ENCODE assay signal across 8 mouse cellular contexts in the genomic region with DNA sequence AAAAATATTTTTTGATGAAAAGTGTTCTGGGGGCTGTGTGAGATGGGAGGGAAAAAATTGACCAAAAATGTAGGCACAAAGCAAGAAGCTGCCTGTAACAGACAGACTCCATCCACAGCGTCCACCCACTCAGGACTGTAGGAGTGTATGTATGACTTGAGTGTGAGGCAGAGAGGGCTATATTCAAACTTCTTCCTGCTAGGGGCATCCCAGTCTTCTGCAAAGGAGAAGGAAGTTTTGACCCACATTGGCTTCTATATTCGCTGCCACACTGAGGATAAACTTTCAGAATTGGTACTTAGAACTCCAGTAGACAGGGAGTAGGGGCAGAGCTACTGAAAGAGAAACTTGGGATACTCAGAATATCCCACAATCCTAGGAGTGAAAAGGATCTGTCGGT.
DNase-seq lines count a peak whose midpoint lies in the region; ATAC-seq and TF ChIP-seq lines count a peak whose summit lies in the region.
"Had no signal": no experiment of that assay in that cellular context is flagged by ENCODE, and none has a peak within 500 bp of the region (broad histone marks: within the 10 kb centered on the region; RNA-seq: fewer than 3 reads in every experiment).

No protein-coding gene starts in this region.

- ATAC-seq in liver, embryonic 11.5 days (replicated peaks; ENCODE audit: low FRiP score) = no peak
- no peak for ATAC-seq in liver, postnatal 0 days
- no peak for ATAC-seq in hindbrain, embryonic 11.5 days (ENCODE audit: low FRiP score)
- no peak for ATAC-seq in limb, embryonic 12.5 days (ENCODE audit: insufficient number of reproducible peaks, insufficient read depth, low FRiP score, low TSS enrichment, low read depth)
- no peak for ATAC-seq in stomach, embryonic 14.5 days (ENCODE audit: insufficient number of reproducible peaks, insufficient read depth, low FRiP score, low read depth)

- no peaks in the 10 kb centered on the region for H3K9me3 ChIP-seq in liver, embryonic 11.5 days (ENCODE audit: control insufficient read depth, low read length)
- no peaks in the 10 kb centered on the region for H3K9me3 ChIP-seq in liver, postnatal 0 days (ENCODE audit: low read length)
- no peaks in the 10 kb centered on the region for H3K9me3 ChIP-seq in hindbrain, embryonic 11.5 days (ENCODE audit: control insufficient read depth, low read length)
- no peaks in the 10 kb centered on the region for H3K9me3 ChIP-seq in limb, embryonic 12.5 days
- no peaks in the 10 kb centered on the region for H3K9me3 ChIP-seq in stomach, embryonic 14.5 days (ENCODE audit: control insufficient read depth, low read depth, low read length)

- WGBS in liver, embryonic 11.5 days = 12% methylated on average over 3 of the region's 3 CpGs
- 15% methylated on average over 3 of the region's 3 CpGs for WGBS in liver, postnatal 0 days (ENCODE audit: insufficient replicate concordance)
- WGBS in hindbrain, embryonic 11.5 days = 2% methylated on average over 3 of the region's 3 CpGs
- WGBS in limb, embryonic 12.5 days = 4% methylated on average over 3 of the region's 3 CpGs
- 22% methylated on average over 3 of the region's 3 CpGs for WGBS in stomach, embryonic 14.5 days

- peak overlapping the region; percentile 56; the same call in 1 of the 2 replicates for H3K4me2 ChIP-seq in liver, embryonic 11.5 days
- H3K4me2 ChIP-seq in liver, postnatal 0 days (ENCODE audit: low read depth, low read length) = no peak overlapping the region
- H3K4me2 ChIP-seq in hindbrain, embryonic 11.5 days (replicated peaks; ENCODE audit: low read depth, low read length) = peak overlapping the region; percentile 52; the same call in 1 of the 2 replicates
- peak overlapping the region; percentile 55 for H3K4me2 ChIP-seq in limb, embryonic 12.5 days
- peak overlapping the region; percentile 46; the same call in 1 of the 2 replicates for H3K4me2 ChIP-seq in stomach, embryonic 14.5 days (replicated peaks; ENCODE audit: low read depth, low read length)

- no peak for TF ChIP-seq CTCF in liver, postnatal 0 days (IDR thresholded peaks at IDR 0.05; ENCODE audit: low read depth)

- peaks cover 23% of the 10 kb centered on the region for H3K4me1 ChIP-seq in liver, embryonic 11.5 days (replicated peaks; ENCODE audit: control insufficient read depth, insufficient read depth, low read length)
- H3K4me1 ChIP-seq in liver, postnatal 0 days (ENCODE audit: insufficient read depth) = peaks cover 18% of the 10 kb centered on the region
- H3K4me1 ChIP-seq in hindbrain, embryonic 11.5 days (replicated peaks; ENCODE audit: control insufficient read depth, insufficient read depth, low read length) = peaks cover 27% of the 10 kb centered on the region
- peaks cover 63% of the 10 kb centered on the region for H3K4me1 ChIP-seq in limb, embryonic 12.5 days (replicated peaks)
- H3K4me1 ChIP-seq in stomach, embryonic 14.5 days (ENCODE audit: control insufficient read depth, insufficient read depth, low read length) = peaks cover 30% of the 10 kb centered on the region

- no peak overlapping the region for H3K27ac ChIP-seq in liver, embryonic 11.5 days (ENCODE audit: low read depth, low read length)
- no peak overlapping the region for H3K27ac ChIP-seq in liver, postnatal 0 days (ENCODE audit: low read depth)
- 0 out of 2 replicates have a peak overlapping the region, but pooled peaks have one; percentile 33 for H3K27ac ChIP-seq in hindbrain, embryonic 11.5 days (ENCODE audit: low read depth, low read length)
- peak overlapping the region; percentile 81 for H3K27ac ChIP-seq in limb, embryonic 12.5 days
- no peak overlapping the region for H3K27ac ChIP-seq in stomach, embryonic 14.5 days (ENCODE audit: low read length)

- H3K36me3 ChIP-seq in liver, embryonic 11.5 days (ENCODE audit: control insufficient read depth, insufficient read depth, low read length) = no peaks in the 10 kb centered on the region
- H3K36me3 ChIP-seq in liver, postnatal 0 days (replicated peaks; ENCODE audit: insufficient read depth, low read length) = no peaks in the 10 kb centered on the region
- H3K36me3 ChIP-seq in hindbrain, embryonic 11.5 days (ENCODE audit: control insufficient read depth, insufficient read depth, low read length) = no peaks in the 10 kb centered on the region
- H3K36me3 ChIP-seq in limb, embryonic 12.5 days = no peaks in the 10 kb centered on the region
- H3K36me3 ChIP-seq in stomach, embryonic 14.5 days (ENCODE audit: control insufficient read depth, insufficient read depth, low read length) = no peaks in the 10 kb centered on the region

- no peak for TF ChIP-seq EP300 in liver, postnatal 0 days (IDR thresholded peaks at IDR 0.05; ENCODE audit: low read depth)

- H3K27me3 ChIP-seq in liver, embryonic 11.5 days (replicated peaks; ENCODE audit: control insufficient read depth, insufficient read depth, low read length) = peaks cover 94% of the 10 kb centered on the region
- H3K27me3 ChIP-seq in liver, postnatal 0 days (ENCODE audit: insufficient read depth, low read length) = peaks cover 84% of the 10 kb centered on the region
- peaks cover 45% of the 10 kb centered on the region for H3K27me3 ChIP-seq in hindbrain, embryonic 11.5 days (ENCODE audit: control insufficient read depth, insufficient read depth, low read length)
- peaks cover 53% of the 10 kb centered on the region for H3K27me3 ChIP-seq in limb, embryonic 12.5 days
- H3K27me3 ChIP-seq in stomach, embryonic 14.5 days (ENCODE audit: control insufficient read depth, insufficient read depth, low read length) = 0 out of 2 replicates have a peak, but pooled peaks cover 4% of the 10 kb centered on the region

- intact Hi-C loops in left cerebral cortex, postnatal 14 days (cut with DNase I) = no loop called here

- no peak overlapping the region for H3K9ac ChIP-seq in liver, embryonic 11.5 days (ENCODE audit: low read depth, low read length)
- H3K9ac ChIP-seq in liver, postnatal 0 days (replicated peaks) = no peak overlapping the region
- H3K9ac ChIP-seq in hindbrain, embryonic 11.5 days (ENCODE audit: low read depth, low read length) = peak overlapping the region; percentile 45; the same call in 1 of the 2 replicates
- no peak overlapping the region for H3K9ac ChIP-seq in limb, embryonic 12.5 days (replicated peaks)
- 0 out of 2 replicates have a peak overlapping the region, but pooled peaks have one; percentile 3 for H3K9ac ChIP-seq in stomach, embryonic 14.5 days (replicated peaks; ENCODE audit: low read depth, low read length)

- H3K4me3 ChIP-seq in liver, embryonic 11.5 days (ENCODE audit: low read depth, low read length) = no peak overlapping the region
- H3K4me3 ChIP-seq in liver, postnatal 0 days (ENCODE audit: low read depth, low read length) = no peak overlapping the region
- no peak overlapping the region for H3K4me3 ChIP-seq in hindbrain, embryonic 11.5 days (ENCODE audit: low read depth, low read length)
- H3K4me3 ChIP-seq in limb, embryonic 12.5 days (replicated peaks) = peak overlapping the region; percentile 34
- H3K4me3 ChIP-seq in stomach, embryonic 14.5 days (ENCODE audit: low read depth, low read length) = no peak overlapping the region

- no peak for DNase-seq in liver, embryonic 11.5 days (ENCODE audit: low spot score)
- no peak for DNase-seq in liver, postnatal 0 days
- DNase-seq in hindbrain, embryonic 11.5 days (ENCODE audit: low spot score) = peak; percentile 40
- DNase-seq in left cerebral cortex, postnatal 14 days (ENCODE audit: low spot score in 2 of 2) = no peak
- DNase-seq in gastrocnemius, postnatal 10 days = no peak
- DNase-seq: kidney, adult 9 months had no signal

Comparison
In these comparisons a context has a peak if more than half of its experiments do, and no peak if none do; other contexts are left out.
1. H3K27ac ChIP-seq: peak in hindbrain, embryonic 11.5 days (single experiment) and limb, embryonic 12.5 days (single experiment); none in liver, embryonic 11.5 days (single experiment), liver, postnatal 0 days (single experiment) and stomach, embryonic 14.5 days (single experiment).
2. H3K9ac ChIP-seq: peak in hindbrain, embryonic 11.5 days (single experiment) and stomach, embryonic 14.5 days (single experiment); none in liver, embryonic 11.5 days (single experiment), liver, postnatal 0 days (single experiment) and limb, embryonic 12.5 days (single experiment).